Mouse (Mus musculus): ENCODE measurements around the gene Nlgn1.
"Not testable (repeated sequence)": the region's sequence is repeated elsewhere in the genome, so short reads cannot be mapped to it uniquely, and the experiment has no call there.

Gene Nlgn1

GRCm38 (mm10) chr3:25597513-25597912 lies 734.7 kb downstream of the Nlgn1 start:
- DNase-seq, result no peak

- no peak for DNase-seq
Measured at GRCm38 (mm10) chr3:25575526-25575925, 756.7 kb downstream of the Nlgn1 start.

- DNase-seq, result no peak
Measured at GRCm38 (mm10) chr3:25574840-25575239, 757.4 kb downstream of the Nlgn1 start.

- DNase-seq, result not testable (repeated sequence)
Measured at GRCm38 (mm10) chr3:25558513-25558912, 773.7 kb downstream of the Nlgn1 start.

GRCm38 (mm10) chr3:25549097-25549496 lies 783.2 kb downstream of the Nlgn1 start:
- not testable (repeated sequence) for DNase-seq

GRCm38 (mm10) chr3:25524236-25524635 lies 808.0 kb downstream of the Nlgn1 start:
- peak in 1 of 2 experiments; percentile 1 for DNase-seq

GRCm38 (mm10) chr3:25463051-25463450 lies 869.2 kb downstream of the Nlgn1 start:
- DNase-seq, result no peak

GRCm38 (mm10) chr3:25456250-25456860 lies 875.9 kb downstream of the Nlgn1 start:
- no peak for DNase-seq

- DNase-seq, result no peak
Measured at GRCm38 (mm10) chr3:25452314-25452713, 879.9 kb downstream of the Nlgn1 start.

- no peak for DNase-seq
Measured at GRCm38 (mm10) chr3:25450471-25450870, 881.8 kb downstream of the Nlgn1 start.

GRCm38 (mm10) chr3:25449356-25449755 lies 882.9 kb downstream of the Nlgn1 start:
- no peak for DNase-seq

- DNase-seq, result no peak
Measured at GRCm38 (mm10) chr3:25447181-25447580, 885.1 kb downstream of the Nlgn1 start.

- no peak for DNase-seq
Measured at GRCm38 (mm10) chr3:25443657-25444056, 888.6 kb downstream of the Nlgn1 start.

GRCm38 (mm10) chr3:25442617-25443016 lies 889.6 kb downstream of the Nlgn1 start:
- DNase-seq, result no peak

GRCm38 (mm10) chr3:25426931-25427330 lies 905.3 kb downstream of the Nlgn1 start:
- no peak for DNase-seq

GRCm38 (mm10) chr3:25412003-25412402 lies 920.3 kb downstream of the Nlgn1 start:
- no peak for DNase-seq

Measured in kidney, postnatal 4 days (tissue).